In the genomic region with DNA sequence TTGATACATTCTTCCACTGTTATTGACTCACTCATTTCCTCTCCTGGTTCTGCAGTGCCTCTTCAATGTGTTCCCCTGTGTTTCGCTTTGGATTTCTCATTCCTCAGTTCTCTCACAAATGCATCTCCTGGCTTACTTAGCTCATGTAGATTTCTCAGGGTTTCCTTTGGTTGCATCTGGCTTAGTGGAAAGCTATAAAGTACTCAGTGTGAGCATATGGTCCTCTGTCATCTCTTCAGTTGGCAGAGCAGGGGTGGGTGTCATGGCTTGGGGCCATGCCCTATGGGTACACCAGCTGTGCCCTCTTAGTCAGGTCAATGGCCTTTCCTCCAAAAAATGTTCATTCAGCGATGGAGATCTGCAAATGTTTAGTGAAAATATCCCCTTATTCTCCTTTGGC, we compare ENCODE assay signal across 19 mouse cellular contexts.
A peak's percentile ranks its signal among the peaks of the same experiment; 100 is the strongest.
DNase-seq lines count a peak whose midpoint lies in the region; ATAC-seq lines count a peak whose summit lies in the region.
"Had no signal": no experiment of that assay in that cellular context is flagged by ENCODE, and none has a peak within 500 bp of the region (broad histone marks: within the 10 kb centered on the region; RNA-seq: fewer than 3 reads in every experiment).

No protein-coding gene starts in this region.

- ATAC-seq in megakaryocyte, adult 5-6 weeks (ENCODE audit: poor library complexity, severe bottlenecking), result no peak
- no peak for ATAC-seq in activated CD4-positive, CD25-positive, alpha-beta regulatory T cell, adult 4 months
- ATAC-seq: inflammation-experienced regulatory T-cells, adult 6 months; lung, postnatal 0 days; midbrain, embryonic 15.5 days; Patski had no signal

- peak; percentile 62 for DNase-seq in heart, adult 11 months
- no peak for DNase-seq in heart, adult 9 months (ENCODE audit: low spot score in 2 of 2)
- DNase-seq in cerebellum, adult 11 months, result peak; percentile 49
- DNase-seq in cerebellum, adult 9-10 months, result peak; percentile 76
- DNase-seq in cerebellum, postnatal 36 days, result peak; percentile 42 to 46
- DNase-seq: adrenal gland, postnatal 14 days; gastrocnemius, postnatal 25 days; heart, adult 18-20 months; heart, postnatal 10 days; kidney, adult 18-20 months; kidney, postnatal 36 days; liver, embryonic 13.5 days; lung, adult 18-20 months had no signal

Comparison
In these comparisons a context has a peak if more than half of its experiments do, and no peak if none do; other contexts are left out.
1. DNase-seq: peak in heart, adult 11 months (single experiment), cerebellum, adult 11 months (single experiment), cerebellum, adult 9-10 months (single experiment) and cerebellum, postnatal 36 days (2 of 2); none in heart, adult 9 months (0 of 2).